Mouse (Mus musculus) left cerebral cortex, adult 2 months (tissue): ENCODE measurements around the gene Nr1h2. TPM values are rescaled to one million over a fixed set of nuclear protein-coding genes. Genes with fewer than 3 reads are reported as not detected.
A peak's percentile ranks its signal among the peaks of the same experiment; 100 is the strongest.

Experiments
- DNase-seq, 2 experiments: peaks; one replicate each; pipeline ENCODE4 v3.0.0; 2021 to 2022; ENCODE audit warnings: low spot score in 2 of 2, mixed read lengths in 1 of 2; ENCODE audit errors: extremely low spot score in 1 of 2
- H3K27ac ChIP-seq: fragments of 200-600 bp; 2 replicates; pipeline ENCODE4 v1.8.1; 2022
- H3K4me3 ChIP-seq: fragments of 200-600 bp; 2 replicates; pipeline ENCODE4 v1.8.1; 2022
- CTCF ChIP-seq: fragments of 200-600 bp; IDR thresholded peaks from 2 replicates; pipeline ENCODE4 v1.8.1; 2022; ENCODE audit warnings: antibody characterized with exemption, mild to moderate bottlenecking, moderate library complexity
- intact Hi-C: fragments of 180-260 bp; cut with DNase I; formaldehyde crosslinking; loops from one replicate; pipeline ENCODE4 v1.15.1; 2025
- total RNA-seq, 2 experiments: library from RNA; stranded (reverse); gene quantifications; 2 replicates each; pipeline ENCODE4 v1.2.3; 2021

Nr1h2 gene
- total RNA-seq, 2 experiments from 2014 or later: 78.4 to 82.5 TPM

DNA sequence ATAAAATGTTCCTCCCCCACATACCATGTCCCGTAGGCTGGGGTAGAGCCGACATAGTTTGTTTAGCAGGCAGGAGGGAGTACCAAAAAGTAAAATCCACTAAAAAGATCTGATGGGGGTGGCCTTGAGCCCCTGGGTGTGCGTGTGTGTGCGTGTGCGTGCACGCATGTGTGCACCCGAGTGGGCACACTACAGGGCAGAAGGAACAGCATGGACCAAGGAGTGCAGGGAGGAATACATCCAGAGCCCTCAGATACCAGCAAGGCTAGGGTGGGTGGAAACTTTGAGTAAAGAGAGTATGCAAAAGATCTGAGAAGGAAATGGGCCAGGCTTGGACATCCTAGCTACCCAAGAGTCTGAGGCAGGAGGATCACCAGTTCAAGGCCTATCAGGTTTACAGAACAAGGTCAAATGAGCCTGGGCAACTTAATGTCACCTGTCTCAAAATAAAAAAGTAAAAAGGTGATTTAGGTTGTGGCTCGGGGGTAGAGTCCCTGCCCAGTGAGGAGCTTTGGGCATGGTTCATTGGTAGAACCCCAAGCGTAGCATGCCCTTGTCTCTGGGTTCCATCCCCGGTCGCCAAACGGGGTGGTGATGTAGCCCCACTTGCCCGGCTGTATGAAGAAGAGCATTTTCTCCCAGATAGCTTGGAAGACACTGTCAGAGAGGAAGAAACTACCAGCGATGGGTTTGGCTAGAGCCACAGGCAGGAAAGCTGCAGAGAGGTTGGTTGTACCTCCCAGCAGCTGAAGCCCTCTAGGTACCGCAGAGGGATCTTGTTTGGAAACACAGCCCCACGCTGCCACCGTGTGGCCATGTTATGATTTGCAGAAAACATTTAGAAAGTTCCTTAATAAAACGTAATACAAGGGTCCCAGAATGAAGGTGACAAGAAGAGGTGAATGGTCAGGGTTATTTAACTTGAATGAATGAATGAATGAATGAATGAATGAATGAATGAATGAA is 7.0 kb upstream of the Nr1h2 start:
- no peak overlapping the region for H3K4me3 ChIP-seq
- intact Hi-C loops: loop anchor here (2.0 to 5.0 kb wide), 4 partner anchors 40 to 298 kb away; no protein-coding TSS in a partner anchor
- no peak overlapping the region for H3K27ac ChIP-seq
- TF ChIP-seq CTCF: peak; percentile 80
- peak; percentile 76 to 79 for DNase-seq

DNA sequence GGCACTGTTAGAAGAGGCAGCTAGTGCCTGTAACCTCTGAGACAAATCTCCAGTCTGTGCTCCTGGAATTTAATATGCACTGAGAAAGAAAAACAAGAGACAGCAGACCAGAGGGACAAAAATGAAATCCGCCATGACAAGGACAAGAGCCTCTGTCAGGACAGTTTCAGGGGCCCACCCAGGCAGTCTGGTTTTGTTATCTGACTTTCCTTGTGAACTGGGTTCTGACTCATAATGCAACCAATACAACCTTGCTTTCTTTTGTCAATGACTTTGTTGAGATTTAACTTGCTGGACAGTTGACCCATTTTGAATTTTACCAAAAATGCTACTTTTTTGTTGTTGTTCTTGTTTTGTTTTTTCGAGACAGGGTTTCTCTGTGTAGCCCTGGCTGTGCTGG is 3.9 kb upstream of the Nr1h2 start:
- H3K4me3 ChIP-seq: no peak overlapping the region
- no peak for TF ChIP-seq CTCF
- intact Hi-C loops: no loop called here

DNA sequence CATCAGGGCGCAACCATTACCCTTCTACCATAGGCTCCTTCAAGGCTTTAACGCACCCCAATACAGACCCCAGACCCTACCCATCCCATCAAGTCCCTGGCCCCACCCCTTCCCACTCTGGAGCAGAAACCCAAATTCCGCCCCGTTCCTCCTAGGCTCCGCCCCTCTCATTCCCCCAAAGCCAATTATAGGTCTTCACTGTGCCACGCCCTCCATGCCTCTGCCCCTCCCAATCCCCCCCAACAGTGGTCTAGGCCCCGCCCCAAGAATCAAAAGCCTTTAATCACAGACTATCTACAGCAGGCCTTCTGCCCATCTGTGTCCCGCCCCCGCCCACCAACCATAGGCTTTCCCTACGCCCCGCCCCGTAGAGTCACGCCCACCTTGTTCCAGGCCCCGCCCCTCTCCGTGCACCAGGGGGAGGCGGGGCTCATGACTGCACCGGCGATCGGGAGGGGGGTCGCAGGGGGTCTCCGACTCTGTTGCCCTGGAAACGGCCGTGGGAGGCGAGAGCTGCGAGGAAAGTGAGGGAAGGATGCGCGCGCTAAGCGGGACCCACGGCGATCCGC is 471 bp downstream of the Nr1h2 start:
- Histone ChIP-seq H3K4me3 (peak overlapping the region; percentile 95), H3K27ac (peak overlapping the region; percentile 89)
- no peak for TF ChIP-seq CTCF
- DNase-seq: peak in 1 of 2 experiments; percentile 47
- intact Hi-C loops: loop anchor here (5.0 kb wide), 1 partner anchor 176 kb away; no protein-coding TSS in a partner anchor

More for the DNA sequence above, 3.9 kb upstream of the Nr1h2 start:
- H3K27ac ChIP-seq: no peak overlapping the region
- DNase-seq: no peak

DNA sequence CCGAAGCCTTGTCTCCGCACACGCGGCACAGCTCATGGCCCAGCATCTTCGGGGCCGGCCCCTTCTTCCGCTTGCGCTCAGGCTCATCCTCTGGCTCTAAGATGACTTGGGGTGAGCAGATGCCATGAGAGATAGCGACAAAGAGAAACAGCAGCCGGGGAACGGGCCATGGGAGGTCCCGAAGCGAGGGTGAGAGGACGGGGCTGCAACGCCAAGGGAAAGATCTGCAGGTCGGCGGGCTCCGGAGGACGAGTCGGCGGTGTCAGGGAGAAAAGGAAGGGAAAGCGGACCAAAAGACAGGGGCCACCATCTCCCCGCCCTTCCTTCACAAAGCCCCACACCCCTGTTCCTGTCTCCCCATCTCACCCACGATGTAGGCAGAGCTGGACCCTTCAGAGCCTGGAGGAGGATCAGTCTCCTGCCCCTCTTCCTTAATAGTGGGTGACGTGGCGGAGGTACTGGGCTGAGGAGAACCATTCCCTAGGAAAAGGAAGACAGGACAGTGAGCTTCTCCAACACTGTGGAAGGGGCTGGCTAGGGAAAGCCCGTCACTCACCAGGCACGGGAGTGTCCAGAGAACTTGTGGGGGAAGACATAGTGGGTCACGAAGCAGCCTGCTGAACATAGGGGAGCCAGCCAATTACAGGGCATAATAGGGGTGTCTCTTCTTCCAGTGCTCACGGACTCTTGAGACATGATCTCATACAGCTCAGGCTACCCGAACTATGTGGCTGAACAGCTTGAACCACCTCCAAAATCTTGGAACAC is 1.4 kb downstream of the Nr1h2 start:
- Histone ChIP-seq H3K4me3 (no peak overlapping the region; the same call in 1 of the 2 replicates), H3K27ac (no peak overlapping the region)
- no peak for TF ChIP-seq CTCF
- no peak for DNase-seq
- intact Hi-C loops: loop anchor here (5.0 kb wide), 1 partner anchor 175 kb away; no protein-coding TSS in a partner anchor

DNA sequence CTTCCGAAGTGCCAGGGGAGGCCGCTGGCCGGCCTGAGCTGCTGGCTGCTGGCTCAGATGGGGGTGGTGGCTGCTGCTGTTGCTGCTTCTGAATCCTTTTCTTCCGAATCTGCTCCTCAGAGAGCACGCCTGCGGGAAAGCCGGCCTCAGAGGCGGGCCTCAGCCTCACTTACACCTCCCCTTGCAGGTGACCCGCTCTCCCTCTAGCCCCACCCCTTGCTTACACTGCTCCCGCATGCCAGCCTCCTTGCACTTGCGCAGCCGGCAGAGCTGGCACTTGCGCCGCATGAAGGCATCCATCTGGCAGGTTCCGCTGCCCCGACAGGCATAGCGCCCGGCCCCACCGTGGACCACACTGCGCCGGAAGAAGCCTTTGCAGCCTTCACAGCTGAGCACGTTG is 2.0 kb downstream of the Nr1h2 start:
- intact Hi-C loops: loop anchor here (5.0 kb wide), 1 partner anchor 174 kb away; no protein-coding TSS in a partner anchor
- no peak overlapping the region for H3K27ac ChIP-seq
- no peak overlapping the region for H3K4me3 ChIP-seq
- no peak for DNase-seq
- TF ChIP-seq CTCF: no peak

DNA sequence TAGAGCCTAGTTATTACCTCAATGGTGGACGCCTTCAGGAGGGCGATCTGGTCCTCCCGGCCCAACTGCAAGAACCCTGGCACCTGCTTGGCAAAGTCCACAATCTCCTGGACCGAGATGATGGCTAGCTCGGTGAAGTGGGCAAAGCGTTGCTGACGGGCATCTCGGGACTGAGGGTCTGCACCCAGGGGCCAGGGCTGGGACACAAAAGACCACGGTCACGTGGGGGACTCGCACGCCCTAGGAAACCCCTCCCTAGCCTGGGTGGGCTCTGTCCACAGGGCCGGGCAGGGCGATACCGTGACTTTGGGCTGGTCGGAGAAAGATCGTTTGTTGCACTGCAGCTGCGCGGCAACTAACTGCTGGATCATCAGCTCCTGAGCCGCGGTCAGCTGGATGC is 2.5 kb downstream of the Nr1h2 start:
- no peak overlapping the region for H3K27ac ChIP-seq
- TF ChIP-seq CTCF: no peak
- DNase-seq: no peak
- intact Hi-C loops: loop anchor here (5.0 kb wide), 1 partner anchor 174 kb away; no protein-coding TSS in a partner anchor
- no peak overlapping the region for H3K4me3 ChIP-seq

DNA sequence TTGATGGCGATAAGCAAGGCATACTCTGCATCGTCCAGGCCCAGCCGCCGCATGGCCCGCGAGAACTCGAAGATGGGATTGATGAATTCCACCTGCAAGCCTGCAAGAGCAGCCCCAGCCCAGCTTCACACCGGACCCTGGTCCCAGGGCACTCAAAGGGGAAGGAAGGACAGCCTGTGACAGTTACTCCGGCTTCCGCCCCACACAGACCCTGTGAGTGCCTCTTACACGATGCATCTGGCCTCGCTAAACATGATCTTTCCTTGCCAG is 3.4 kb downstream of the Nr1h2 start:
- intact Hi-C loops: loop anchor here (5.0 kb wide), 1 partner anchor 173 kb away; no protein-coding TSS in a partner anchor
- no peak for TF ChIP-seq CTCF

DNA sequence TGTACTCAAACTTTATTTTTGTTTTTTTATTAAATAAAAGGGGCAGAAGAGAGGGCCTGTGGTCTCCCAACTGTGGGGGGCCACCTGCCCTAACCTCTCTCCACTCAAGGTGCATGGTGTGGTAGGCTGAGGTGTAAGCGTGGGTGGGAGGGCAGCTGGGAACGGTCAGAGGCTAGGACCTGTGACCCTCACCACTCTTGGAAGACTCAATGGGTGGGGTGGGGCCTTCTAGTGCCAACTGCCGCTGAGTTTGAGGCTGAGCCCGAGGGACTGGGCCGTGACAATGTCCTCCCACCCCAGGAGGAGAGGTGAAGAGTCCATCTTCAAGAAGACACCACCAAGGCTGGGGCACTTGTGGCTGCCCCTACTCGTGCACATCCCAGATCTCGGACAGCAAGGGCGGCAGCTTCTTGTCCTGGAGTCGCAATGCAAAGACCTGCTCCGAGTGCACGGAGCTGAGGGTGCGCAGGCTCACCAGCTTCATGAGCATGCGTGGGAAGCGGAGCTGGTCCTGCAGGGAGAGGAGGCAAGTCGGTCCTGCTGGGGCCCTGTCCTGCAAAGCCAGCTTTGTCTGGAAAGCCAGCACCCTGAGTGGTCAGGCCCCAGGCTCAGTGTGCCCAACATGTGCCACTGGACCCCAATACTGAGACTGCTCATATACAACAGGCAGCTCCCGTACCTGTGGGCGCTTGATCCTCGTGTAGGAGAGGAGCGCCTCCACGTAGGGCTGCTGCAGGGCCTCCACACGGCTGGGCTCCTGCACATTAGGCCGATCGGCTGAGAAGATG is 3.9 kb downstream of the Nr1h2 start:
- intact Hi-C loops: loop anchor here (2.0 to 5.0 kb wide), 3 partner anchors 23 to 173 kb away; no protein-coding TSS in a partner anchor
- TF ChIP-seq CTCF: no peak
- no peak overlapping the region for H3K27ac ChIP-seq

More for the DNA sequence above, 3.4 kb downstream of the Nr1h2 start:
- Histone ChIP-seq H3K4me3 (no peak overlapping the region), H3K27ac (no peak overlapping the region)
- no peak for DNase-seq

DNA sequence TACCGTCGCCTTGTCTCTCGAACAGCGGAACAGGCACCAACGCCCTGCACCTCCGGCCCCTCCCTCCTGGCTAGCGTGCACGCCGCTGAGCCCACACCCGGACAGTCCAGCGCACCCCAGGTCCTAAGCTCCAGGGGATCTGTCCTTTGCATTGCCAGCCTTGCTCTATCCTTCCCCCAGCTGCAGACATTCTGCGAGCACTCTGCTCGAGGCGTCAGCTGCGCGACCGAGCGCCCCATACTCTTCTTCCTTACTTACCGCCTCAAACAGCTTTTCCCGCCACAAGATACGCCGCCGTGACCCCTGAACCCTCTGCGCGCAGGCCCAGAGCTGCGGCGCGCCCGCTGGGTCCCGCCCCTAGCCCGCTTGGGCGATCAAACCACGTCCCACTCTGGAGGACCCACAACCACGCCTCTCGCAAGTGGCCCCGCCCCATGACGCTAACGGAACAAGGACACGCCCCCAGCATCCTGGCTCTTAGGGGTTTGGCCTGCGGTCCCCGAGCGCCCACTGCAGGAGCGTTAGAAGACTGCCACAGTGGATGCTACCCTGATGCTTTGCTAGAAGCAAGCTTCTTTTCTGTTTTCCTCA is 5.2 kb downstream of the Nr1h2 start, which contains the start of gene Pold1:
Pold1 (minus strand) TSS at position 353 of the 591 bp plus-strand sequence.
- DNase-seq: peak; percentile 99
- Histone ChIP-seq H3K4me3 (peak within 1 kb of the TSS; percentile 61), H3K27ac (peak within 1 kb of the TSS; percentile 12)
- peak; percentile 90 for TF ChIP-seq CTCF
- intact Hi-C loops: loop anchor here (2.0 kb wide), 2 partner anchors 22 to 48 kb away; no protein-coding TSS in a partner anchor

More for the DNA sequence above, 3.9 kb downstream of the Nr1h2 start:
- DNase-seq: no peak
- H3K4me3 ChIP-seq: no peak overlapping the region

DNA sequence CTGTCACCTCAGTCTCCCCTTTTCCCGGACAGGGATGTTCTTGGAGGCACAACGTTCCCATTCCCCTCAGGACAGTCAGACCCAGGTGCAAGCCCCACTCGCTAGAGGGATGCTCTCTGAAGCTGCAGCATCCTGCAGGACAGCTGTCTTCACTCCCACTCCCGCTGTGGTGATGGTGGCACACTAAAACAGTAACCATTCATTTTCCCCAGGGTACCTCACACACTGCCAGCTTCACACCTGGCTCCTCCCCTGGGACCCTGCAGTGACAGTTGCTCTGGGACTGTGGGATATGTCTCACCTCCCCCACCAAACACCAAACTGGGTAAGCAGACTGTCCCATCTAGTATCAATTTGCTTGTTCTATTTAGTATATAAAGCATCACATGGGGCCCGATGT is 6.0 kb downstream of the Nr1h2 start:
- intact Hi-C loops: loop anchor here (2.0 kb wide), 2 partner anchors 21 to 47 kb away; no protein-coding TSS in a partner anchor

More for the DNA sequence above, 6.0 kb downstream of the Nr1h2 start:
- Histone ChIP-seq H3K4me3 (no peak overlapping the region; the same call in 1 of the 2 replicates), H3K27ac (no peak overlapping the region)
- TF ChIP-seq CTCF: no peak
- DNase-seq: no peak
